In the genomic region with DNA sequence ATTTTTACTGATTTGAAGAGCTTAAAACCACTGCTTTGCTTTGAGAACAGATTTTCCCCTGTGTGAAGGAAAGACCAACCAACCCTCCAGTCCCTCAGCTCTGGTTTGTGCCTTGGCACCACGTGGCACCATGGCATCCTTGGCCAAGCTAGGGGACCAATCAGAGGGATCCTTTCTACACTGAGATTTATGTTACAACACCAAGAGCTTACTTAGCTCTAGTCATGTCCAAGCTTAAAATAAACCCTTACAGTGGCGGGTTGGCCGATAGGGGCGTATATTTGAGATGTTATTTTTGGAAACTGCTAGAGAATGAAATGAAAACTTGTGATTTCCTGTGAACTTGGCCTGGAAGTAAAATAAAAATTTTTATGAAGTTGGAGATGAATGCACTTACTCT, we compare ENCODE assay signal across 16 mouse cellular contexts. TPM values are rescaled to one million over a fixed set of nuclear protein-coding genes. Genes with fewer than 3 reads are reported as not detected.
A peak's percentile ranks its signal among the peaks of the same experiment; 100 is the strongest.
DNase-seq lines count a peak whose midpoint lies in the region; ATAC-seq and TF ChIP-seq lines count a peak whose summit lies in the region.
"Had no signal": no experiment of that assay in that cellular context is flagged by ENCODE, and none has a peak within 500 bp of the region (broad histone marks: within the 10 kb centered on the region; RNA-seq: fewer than 3 reads in every experiment).

No protein-coding gene starts in this region.

- no peak overlapping the region for H3K9ac ChIP-seq in CH12.LX (ENCODE audit: insufficient read depth, low read depth)
- H3K9ac ChIP-seq: heart, embryonic 15.5 days; midbrain, embryonic 12.5 days had no signal

- H3K4me3 ChIP-seq in CH12.LX (replicated peaks in 1 of 3; ENCODE audit: low read depth in 2 of 3, low read length in 2 of 3, poor library complexity in 1 of 3) = no peak overlapping the region
- H3K4me3 ChIP-seq in gastrocnemius, adult 2 months = no peak overlapping the region
- H3K4me3 ChIP-seq: heart, embryonic 15.5 days; midbrain, embryonic 12.5 days had no signal

- no peak for TF ChIP-seq RAD21 in CH12.LX (IDR thresholded peaks at IDR 0.05; ENCODE audit: low read depth, low read length)

- ATAC-seq in megakaryocyte progenitor cell, adult 5-6 weeks (replicated peaks; ENCODE audit: poor library complexity) = no peak
- ATAC-seq: forebrain, embryonic 14.5 days had no signal

- no peak for TF ChIP-seq POLR2A in CH12.LX (IDR thresholded peaks at IDR 0.05; ENCODE audit: low read depth, low read length)

- no peaks in the 10 kb centered on the region for H3K9me3 ChIP-seq in CH12.LX (replicated peaks; ENCODE audit: low read length)
- H3K9me3 ChIP-seq: heart, embryonic 15.5 days; midbrain, embryonic 12.5 days had no signal

- peak; percentile 19 to 23 for DNase-seq in heart, postnatal 10 days
- DNase-seq in heart, adult 8-10 months (ENCODE audit: low spot score) = no peak
- no peak for DNase-seq in CH12.LX (ENCODE audit: extremely low read depth)
- peak; percentile 80 for DNase-seq in gastrocnemius, adult 2 months
- peak; percentile 85 for DNase-seq in skeletal muscle tissue, adult 2 months (ENCODE audit: low read depth, low spot score)
- no peak for DNase-seq in embryo, embryonic 11 days
- DNase-seq: adrenal gland, postnatal 25 days; B cell, adult 2 months; cerebellum, adult 8-10 months; cerebellum, postnatal 36 days; kidney, adult 11 months; thymus, postnatal 14 days had no signal

- dilution Hi-C loops in CH12.LX (cut with MboI; ENCODE audit: extremely low pct_ligation_motif_present, extremely low pct_unique_long_range_greater_than_20kb, low sequenced_read_pairs) = no loop called here

- no peaks in the 10 kb centered on the region for H3K4me1 ChIP-seq in CH12.LX (ENCODE audit: control insufficient read depth in 1 of 2, insufficient read depth in 2 of 2)
- H3K4me1 ChIP-seq: heart, embryonic 15.5 days; midbrain, embryonic 12.5 days had no signal

- H3K4me2 ChIP-seq in CH12.LX (ENCODE audit: insufficient read depth, low read depth, poor library complexity, severe bottlenecking) = no peak overlapping the region
- H3K4me2 ChIP-seq: heart, embryonic 15.5 days; midbrain, embryonic 12.5 days had no signal

- TF ChIP-seq EP300 in CH12.LX (IDR thresholded peaks at IDR 0.05; ENCODE audit: low read length) = no peak

- intact Hi-C loops in heart, postnatal 10 days (cut with DNase I) = no loop called here
- intact Hi-C loops in gastrocnemius, adult 2 months (cut with DNase I) = no loop called here

- no peaks in the 10 kb centered on the region for H3K79me2 ChIP-seq in CH12.LX (replicated peaks; ENCODE audit: control insufficient read depth, extremely low read depth, insufficient read depth, poor library complexity, severe bottlenecking)

- H3K27ac ChIP-seq in CH12.LX (ENCODE audit: insufficient read depth, low read depth) = no peak overlapping the region
- peak overlapping the region; percentile 85 for H3K27ac ChIP-seq in gastrocnemius, adult 2 months
- H3K27ac ChIP-seq: heart, embryonic 15.5 days; midbrain, embryonic 12.5 days had no signal

- no peaks in the 10 kb centered on the region for H3K27me3 ChIP-seq in CH12.LX (replicated peaks)
- H3K27me3 ChIP-seq: heart, embryonic 15.5 days; midbrain, embryonic 12.5 days had no signal

- no peak for TF ChIP-seq CTCF in CH12.LX (conservative IDR thresholded peaks at IDR 0.05 in 1 of 2, IDR thresholded peaks at IDR 0.05 in 1 of 2; ENCODE audit: low read depth in 2 of 2, low read length in 2 of 2)
- TF ChIP-seq CTCF in gastrocnemius, adult 2 months (IDR thresholded peaks at IDR 0.05) = peak; percentile 45

- H3K36me3 ChIP-seq in CH12.LX (replicated peaks in 1 of 2; ENCODE audit: control insufficient read depth in 1 of 2, insufficient read depth in 1 of 2, low read length in 1 of 2) = no peaks in the 10 kb centered on the region
- H3K36me3 ChIP-seq: heart, embryonic 15.5 days; midbrain, embryonic 12.5 days had no signal

- in situ Hi-C loops in CH12.LX (cut with MboI; ENCODE audit: low pct_ligation_motif_present, low pct_unique_long_range_greater_than_20kb, low sequenced_read_pairs) = no loop called here

TF ChIP-seq in CH12.LX, 34 proteins besides CTCF, POLR2A, EP300 and RAD21:
- TF ChIP-seq MYC (IDR thresholded peaks at IDR 0.05; ENCODE audit: low read depth, low read length) = no peak
- 0 out of 2 replicates have a peak, but pooled peaks have one; percentile 14 for TF ChIP-seq MEF2A (IDR thresholded peaks at IDR 0.05; ENCODE audit: borderline replicate concordance, low read depth, low read length)

RNA-seq across cellular contexts. Expression of a gene that starts 11.9 kb away (rescaled TPM):
- total RNA-seq in heart, postnatal 10 days (2021) = 10 to 100 TPM; 36.6 to 42.3 TPM
- total RNA-seq in heart, adult 8-10 months (2022) = 10 to 100 TPM; 37.6 to 46.9 (median 40.8) TPM
- total RNA-seq in CH12.LX (2012; rRNA removed) (28.1 and 32.9 TPM in 2 replicates), CH12.LX (2014; rRNA removed) (178 and 183 TPM in 2 replicates)
- 167 and 202 TPM in 2 replicates for polyA plus RNA-seq in CH12.LX (2012; ENCODE audit: insufficient read length, low read depth)
- 10 to 100 TPM; 86.5 to 95.5 TPM for total RNA-seq in gastrocnemius, adult 2 months (2021)
- total RNA-seq in megakaryocyte progenitor cell, adult 5-6 weeks (2015) = 123 and 134 TPM in 2 replicates
- total RNA-seq in megakaryocyte progenitor cell, adult 5-6 weeks (2017) = 69.4 and 82.0 TPM in 2 replicates

Comparison
In these comparisons a context has a peak if more than half of its experiments do, and no peak if none do; other contexts are left out.
1. DNase-seq: peak in heart, postnatal 10 days (2 of 2), gastrocnemius, adult 2 months (single experiment) and skeletal muscle tissue, adult 2 months (single experiment); none in heart, adult 8-10 months (single experiment), CH12.LX (single experiment) and embryo, embryonic 11 days (single experiment).